Comparison of ENCODE assay signal across 8 mouse cellular contexts in the genomic region with DNA sequence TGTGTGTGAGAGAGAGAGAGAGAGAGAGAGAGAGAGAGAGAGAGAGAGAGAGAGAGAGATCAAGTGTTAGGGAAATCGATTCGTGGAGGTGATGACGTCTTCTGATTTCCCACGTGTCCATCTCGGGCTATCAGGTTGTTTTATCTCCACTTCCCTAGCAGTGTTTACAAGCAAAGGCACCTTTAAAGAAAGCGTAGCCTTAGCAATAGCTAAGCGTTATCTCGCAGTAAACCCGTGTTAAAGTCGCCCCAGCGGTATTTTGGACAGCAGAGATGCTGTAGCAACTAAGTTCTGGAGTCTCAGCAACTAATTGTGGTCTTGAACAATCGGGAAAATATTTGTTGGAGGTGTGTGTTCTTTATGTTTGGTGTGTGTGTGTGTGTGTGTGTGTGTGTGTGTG. TPM values are rescaled to one million over a fixed set of nuclear protein-coding genes. Genes with fewer than 3 reads are reported as not detected.
DNase-seq lines count a peak whose midpoint lies in the region; ATAC-seq and TF ChIP-seq lines count a peak whose summit lies in the region.

No protein-coding gene starts in this region.

- TF ChIP-seq POLR2A in brain, embryonic 14.5 days (IDR thresholded peaks at IDR 0.05; ENCODE audit: borderline replicate concordance, extremely low read depth, insufficient read depth, insufficient read length, poor library complexity, severe bottlenecking): no peak

- H3K4me2 ChIP-seq in hindbrain, embryonic 13.5 days: peak overlapping the region; percentile 96
- peak overlapping the region; percentile 85 for H3K4me2 ChIP-seq in lung, postnatal 0 days (replicated peaks; ENCODE audit: low read depth, low read length)

- no peak for ATAC-seq in erythroblast, adult 5-6 weeks (replicated peaks; ENCODE audit: low FRiP score, poor library complexity, severe bottlenecking)
- ATAC-seq in hindbrain, embryonic 13.5 days (ENCODE audit: low FRiP score): no peak
- no peak for ATAC-seq in lung, postnatal 0 days
- ATAC-seq in megakaryocyte-erythroid progenitor cell, adult 5-6 weeks (replicated peaks; ENCODE audit: low FRiP score, low TSS enrichment, poor library complexity, severe bottlenecking): no peak

- H3K27me3 ChIP-seq in erythroblast, embryonic 14.5 days (ENCODE audit: control insufficient read depth): peaks cover 27% of the 10 kb centered on the region
- peaks cover 24% of the 10 kb centered on the region for H3K27me3 ChIP-seq in hindbrain, embryonic 13.5 days
- no peaks in the 10 kb centered on the region for H3K27me3 ChIP-seq in lung, postnatal 0 days (replicated peaks; ENCODE audit: insufficient read depth, low read length)

- H3K27ac ChIP-seq in hindbrain, embryonic 13.5 days: no peak overlapping the region
- H3K27ac ChIP-seq in lung, postnatal 0 days (ENCODE audit: low read length): peak overlapping the region; percentile 90; the same call in 1 of the 2 replicates

- H3K9me3 ChIP-seq in erythroblast, embryonic 14.5 days (ENCODE audit: control insufficient read depth, low read length): no peaks in the 10 kb centered on the region
- no peaks in the 10 kb centered on the region for H3K9me3 ChIP-seq in hindbrain, embryonic 13.5 days
- H3K9me3 ChIP-seq in lung, postnatal 0 days (ENCODE audit: low read length): no peaks in the 10 kb centered on the region

- TF ChIP-seq EP300 in lung, postnatal 0 days (IDR thresholded peaks at IDR 0.05): no peak

- H3K4me1 ChIP-seq in erythroblast, embryonic 14.5 days (ENCODE audit: control insufficient read depth): peaks cover 53% of the 10 kb centered on the region
- peaks cover 22% of the 10 kb centered on the region for H3K4me1 ChIP-seq in hindbrain, embryonic 13.5 days (replicated peaks)
- peaks cover 4% of the 10 kb centered on the region; the same call in 1 of the 2 replicates for H3K4me1 ChIP-seq in lung, postnatal 0 days (ENCODE audit: insufficient read depth, low read depth, low read length)

- 0 out of 2 replicates have a peak overlapping the region, but pooled peaks have one; percentile 29 for H3K9ac ChIP-seq in hindbrain, embryonic 13.5 days
- H3K9ac ChIP-seq in lung, postnatal 0 days (replicated peaks; ENCODE audit: low read depth): no peak overlapping the region

- peak; percentile 46 for DNase-seq in brain, embryonic 14.5 days (ENCODE audit: low read depth)
- DNase-seq in lung, postnatal 0 days (ENCODE audit: low spot score): peak; percentile 14
- DNase-seq in right cerebral cortex, postnatal 25 days: no peak
- DNase-seq in layer of hippocampus, adult 18-20 months (ENCODE audit: low spot score in 2 of 2): no peak

- WGBS in hindbrain, embryonic 13.5 days: 6% methylated on average over 12 of the region's 12 CpGs
- 7% methylated on average over 12 of the region's 12 CpGs for WGBS in lung, postnatal 0 days

- peak overlapping the region; percentile 84 for H3K4me3 ChIP-seq in erythroblast, embryonic 14.5 days (replicated peaks)
- peak overlapping the region; percentile 74 for H3K4me3 ChIP-seq in hindbrain, embryonic 13.5 days
- peak overlapping the region; percentile 89 for H3K4me3 ChIP-seq in lung, postnatal 0 days (ENCODE audit: low read depth, low read length)

- no peak for TF ChIP-seq CTCF in brain, embryonic 14.5 days (IDR thresholded peaks at IDR 0.05; ENCODE audit: borderline replicate concordance, extremely low read depth, insufficient read depth, insufficient read length)
- no peak for TF ChIP-seq CTCF in lung, postnatal 0 days (IDR thresholded peaks at IDR 0.05)

- H3K36me3 ChIP-seq in erythroblast, embryonic 14.5 days (ENCODE audit: control insufficient read depth): peaks cover 26% of the 10 kb centered on the region
- no peaks in the 10 kb centered on the region for H3K36me3 ChIP-seq in hindbrain, embryonic 13.5 days
- H3K36me3 ChIP-seq in lung, postnatal 0 days (ENCODE audit: insufficient read depth, low read length): no peaks in the 10 kb centered on the region

RNA-seq across cellular contexts. Expression of gene Pawr, which starts 1.7 kb away (rescaled TPM):
- 0.75 and 1.3 TPM in 2 replicates for polyA plus RNA-seq in erythroblast, embryonic 14.5 days (2012)
- total RNA-seq in erythroblast, adult 5-6 weeks (2015; ENCODE audit: low replicate concordance): not detected in 2 replicates
- not detected in 2 replicates for total RNA-seq in erythroblast, adult 5-6 weeks (2017; ENCODE audit: low replicate concordance)
- 3.8 and 4.7 TPM in 2 replicates for polyA plus RNA-seq in brain, embryonic 14.5 days (2012; rRNA removed)
- polyA plus RNA-seq in hindbrain, embryonic 13.5 days (2015; fragmentation: Nextera tagmentation; extraction: Ambion mirVana): 3.2 and 4.6 TPM in 2 replicates
- 15.3 and 19.6 TPM in 2 replicates for polyA plus RNA-seq in lung, postnatal 0 days (2015; fragmentation: Nextera tagmentation; extraction: Ambion mirVana)
- total RNA-seq in megakaryocyte-erythroid progenitor cell, adult 5-6 weeks (2014; fragmentation: Nextera tagmentation): not detected in 2 replicates
- not detected in 2 replicates for total RNA-seq in megakaryocyte-erythroid progenitor cell, adult 5-6 weeks (2017)
- total RNA-seq in layer of hippocampus, adult 18-20 months (2021): 1 to 10 TPM; 2.6 to 2.7 TPM

Comparison
In these comparisons a context has a peak if more than half of its experiments do, and no peak if none do; other contexts are left out.
1. DNase-seq: peak in brain, embryonic 14.5 days (single experiment) and lung, postnatal 0 days (single experiment); none in right cerebral cortex, postnatal 25 days (single experiment) and layer of hippocampus, adult 18-20 months (0 of 2).
2. Peak in every context shown above with its lines, with median percentiles within 50 percentile points of each other: H3K4me3 ChIP-seq.